Mouse (Mus musculus): ENCODE results near the gene Mospd2. TPM values are rescaled to one million over a fixed set of nuclear protein-coding genes. Genes with fewer than 3 reads are reported as not detected.

The Mospd2 gene
- total RNA-seq (2021): 10 to 100 TPM; 18.8 to 19.9 TPM
- long read RNA-seq, experiment 1, partial matches to known transcripts: 0 of 2 reads
- long read RNA-seq, experiment 1, other reads (novel, unspliced or antisense): 1 of 2 reads
- long read RNA-seq, experiment 2, partial matches to known transcripts: 1 of 6 reads
- long read RNA-seq, experiment 2, other reads (novel, unspliced or antisense): 1 of 6 reads

GRCm38 (mm10) chrX:164980193-164980775 lies at the start of gene Mospd2, which contains the start of gene Fancb:
Gene Mospd2 (minus strand): TSS chrX:164980375.
Gene Fancb (plus strand): TSS chrX:164980592.
- peak within 1 kb of the TSS; percentile 60 for H3K27ac ChIP-seq
- DNase-seq (ENCODE audit: extremely low spot score in 1 of 2, low spot score in 2 of 2): peak; percentile 70 to 82
- no peak for TF ChIP-seq CTCF (IDR thresholded peaks at IDR 0.05)
- intact Hi-C loops (cut with DNase I): no loop called here
- peak within 1 kb of the TSS; percentile 64 for H3K4me3 ChIP-seq

GRCm38 (mm10) chrX:165004779-165005324 lies 24.7 kb upstream of the Mospd2 start, which contains the start of gene Gm17604:
Gene Gm17604 (minus strand): TSS chrX:165004829.
- Histone ChIP-seq H3K27ac (no peak within 1 kb of the TSS), H3K4me3 (no peak within 1 kb of the TSS)
- no peak for TF ChIP-seq CTCF (IDR thresholded peaks at IDR 0.05)
- DNase-seq (ENCODE audit: extremely low spot score in 1 of 2, low spot score in 2 of 2): no peak
- intact Hi-C loops (cut with DNase I): no loop called here

GRCm38 (mm10) chrX:165003141-165003540 lies 23.0 kb upstream of the Mospd2 start:
- no peak for DNase-seq (ENCODE audit: extremely low spot score in 1 of 2, low spot score in 2 of 2)
- Histone ChIP-seq H3K4me3 (no peak overlapping the region), H3K27ac (no peak overlapping the region)
- intact Hi-C loops (cut with DNase I): no loop called here
- TF ChIP-seq CTCF (IDR thresholded peaks at IDR 0.05): no peak

GRCm38 (mm10) chrX:164978866-164979265 lies 1.3 kb downstream of the Mospd2 start:
- no peak for DNase-seq (ENCODE audit: extremely low spot score in 1 of 2, low spot score in 2 of 2)
- H3K4me3 ChIP-seq: peak overlapping the region; percentile 64; the same call in 1 of the 2 replicates
- no peak for TF ChIP-seq CTCF (IDR thresholded peaks at IDR 0.05)
- intact Hi-C loops (cut with DNase I): no loop called here
- no peak overlapping the region for H3K27ac ChIP-seq

GRCm38 (mm10) chrX:164971206-164971605 lies 9.0 kb downstream of the Mospd2 start:
- no peak for TF ChIP-seq CTCF (IDR thresholded peaks at IDR 0.05)
- no peak for DNase-seq (ENCODE audit: extremely low spot score in 1 of 2, low spot score in 2 of 2)
- no peak overlapping the region for H3K27ac ChIP-seq
- intact Hi-C loops (cut with DNase I): no loop called here
- no peak overlapping the region for H3K4me3 ChIP-seq

- H3K27ac ChIP-seq: no peak overlapping the region
- no peak overlapping the region for H3K4me3 ChIP-seq
- DNase-seq (ENCODE audit: extremely low spot score in 1 of 2, low spot score in 2 of 2): no peak
- no peak for TF ChIP-seq CTCF (IDR thresholded peaks at IDR 0.05)
- intact Hi-C loops (cut with DNase I): no loop called here
These were observed 14.3 kb downstream of the Mospd2 start for GRCm38 (mm10) chrX:164965750-164966448.

- Histone ChIP-seq H3K4me3 (no peak overlapping the region), H3K27ac (no peak overlapping the region)
- TF ChIP-seq CTCF (IDR thresholded peaks at IDR 0.05): no peak
- no peak for DNase-seq (ENCODE audit: extremely low spot score in 1 of 2, low spot score in 2 of 2)
- intact Hi-C loops (cut with DNase I): no loop called here
These were observed 27.4 kb downstream of the Mospd2 start for GRCm38 (mm10) chrX:164952601-164953375.

GRCm38 (mm10) chrX:164951858-164952576 lies 28.2 kb downstream of the Mospd2 start:
- Histone ChIP-seq H3K4me3 (no peak overlapping the region), H3K27ac (0 out of 2 replicates have a peak overlapping the region, but pooled peaks have one; percentile 24)
- no peak for TF ChIP-seq CTCF (IDR thresholded peaks at IDR 0.05)
- intact Hi-C loops (cut with DNase I): no loop called here
- no peak for DNase-seq (ENCODE audit: extremely low spot score in 1 of 2, low spot score in 2 of 2)

GRCm38 (mm10) chrX:164941540-164941939 lies 38.6 kb downstream of the Mospd2 start:
- no peak overlapping the region for H3K4me3 ChIP-seq
- intact Hi-C loops (cut with DNase I): no loop called here
- no peak overlapping the region for H3K27ac ChIP-seq
- DNase-seq (ENCODE audit: extremely low spot score in 1 of 2, low spot score in 2 of 2): no peak
- no peak for TF ChIP-seq CTCF (IDR thresholded peaks at IDR 0.05)

- intact Hi-C loops (cut with DNase I): no loop called here
- no peak overlapping the region for H3K27ac ChIP-seq
- no peak for TF ChIP-seq CTCF (IDR thresholded peaks at IDR 0.05)
- DNase-seq (ENCODE audit: extremely low spot score in 1 of 2, low spot score in 2 of 2): no peak
- no peak overlapping the region for H3K4me3 ChIP-seq
These were observed 67.2 kb downstream of the Mospd2 start for GRCm38 (mm10) chrX:164912993-164913392.

GRCm38 (mm10) chrX:164912186-164912585 lies 68.0 kb downstream of the Mospd2 start:
- Histone ChIP-seq H3K4me3 (no peak overlapping the region), H3K27ac (no peak overlapping the region)
- intact Hi-C loops (cut with DNase I): no loop called here
- DNase-seq (ENCODE audit: extremely low spot score in 1 of 2, low spot score in 2 of 2): no peak
- no peak for TF ChIP-seq CTCF (IDR thresholded peaks at IDR 0.05)
